Mouse (Mus musculus): Measurements from ENCODE around the gene Mfsd12.

DNA sequence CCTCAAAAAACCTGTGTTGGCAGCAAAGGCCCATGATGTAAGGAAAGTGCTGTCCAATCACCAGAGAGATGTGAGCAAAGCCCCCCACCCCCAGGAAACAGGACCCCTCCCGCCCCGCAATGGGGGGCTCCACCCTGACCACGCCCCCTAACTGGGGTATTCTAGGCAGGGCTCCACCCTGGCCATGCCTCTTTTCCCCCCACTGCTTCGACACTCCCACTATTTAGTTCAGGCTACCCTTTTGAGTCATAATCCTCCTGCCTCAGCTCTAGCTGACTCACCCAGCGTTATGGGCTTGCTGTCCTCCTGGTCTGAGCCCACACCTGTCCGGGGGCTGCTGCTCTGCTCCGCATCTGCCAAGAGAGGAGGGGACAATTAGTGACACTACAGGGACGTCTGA is 52.0 kb downstream of the Mfsd12 start:
- no peak for TF ChIP-seq CTCF (conservative IDR thresholded peaks at IDR 0.05; ENCODE audit: low read length)
- TF ChIP-seq NANOG (IDR thresholded peaks at IDR 0.05; ENCODE audit: borderline replicate concordance, low read length): no peak
